Mouse (Mus musculus) lung, postnatal 10 days (tissue): ENCODE measurements around the gene Fggy.
A peak's percentile ranks its signal among the peaks of the same experiment; 100 is the strongest.

Experiments used
- DNase-seq: peaks from one replicate; pipeline ENCODE4 v3.0.0; 2021

Fggy gene

DNA sequence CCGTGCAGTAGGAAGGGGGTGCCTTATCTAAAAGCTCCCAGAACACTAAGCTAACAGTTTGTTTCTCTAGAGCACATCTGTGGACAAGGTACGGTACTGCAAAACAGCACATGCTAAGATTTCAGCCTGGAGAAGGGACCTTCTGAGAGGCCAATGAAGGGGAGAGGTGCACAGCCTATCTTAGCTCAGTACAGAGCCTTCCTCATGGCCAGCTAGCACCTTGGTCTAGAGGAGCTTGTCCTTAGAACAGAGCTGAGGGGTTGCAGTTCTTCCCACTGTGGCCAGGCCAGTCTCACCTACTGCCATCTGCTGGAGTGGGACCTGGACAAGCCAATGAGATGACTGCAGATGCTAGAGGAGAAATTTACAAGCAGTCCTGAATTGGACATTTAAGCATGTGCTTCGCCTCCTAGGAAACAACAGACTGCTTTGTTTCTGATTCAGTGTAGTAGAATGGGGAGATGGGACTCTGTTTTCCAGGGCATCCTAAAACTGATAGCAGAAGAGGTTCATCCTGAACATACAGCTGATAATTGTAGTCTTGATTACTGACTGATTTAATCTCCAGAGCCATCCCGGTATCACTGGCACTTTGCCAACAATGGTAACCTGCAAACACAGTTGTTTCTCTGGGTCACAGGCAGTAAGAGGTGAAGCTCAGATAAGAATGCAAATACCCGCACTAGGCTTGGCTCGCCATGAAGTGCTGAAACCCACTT is 305.6 kb downstream of the Fggy start:
- peak; percentile 17 for DNase-seq

DNA sequence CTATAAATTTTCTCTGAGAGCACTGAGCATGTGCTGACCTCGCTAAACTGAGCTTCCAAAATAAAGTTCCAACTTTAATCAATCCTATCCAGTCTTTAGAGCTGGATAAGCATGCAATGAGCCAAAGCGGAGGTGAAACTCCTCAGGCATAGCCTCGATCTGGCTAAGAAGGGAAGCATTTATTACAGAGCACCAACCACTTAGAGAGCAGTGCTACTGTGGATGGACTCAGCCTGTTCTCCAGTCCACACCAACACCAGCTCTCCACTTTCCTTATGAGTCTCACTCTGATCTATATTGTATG is 306.1 kb downstream of the Fggy start:
- no peak for DNase-seq

DNA sequence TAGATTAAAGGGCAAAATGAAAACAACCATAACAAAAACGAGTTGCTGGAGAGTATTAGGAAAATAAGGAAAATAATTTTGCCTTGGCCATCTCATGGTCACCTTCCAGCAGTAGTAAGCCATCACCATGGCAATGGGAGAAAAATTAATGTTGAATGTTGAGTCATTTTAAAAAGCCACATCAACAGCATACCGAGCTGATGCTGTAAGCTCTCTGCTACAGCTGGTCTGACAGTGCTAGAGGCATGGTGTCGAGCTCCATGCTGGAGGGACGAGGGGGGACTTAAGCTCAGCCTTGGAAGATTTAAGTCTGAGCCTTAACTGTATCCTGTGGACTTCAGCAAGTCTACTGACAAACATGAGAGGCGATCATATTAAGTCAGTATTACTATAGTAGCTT is 307.9 kb downstream of the Fggy start:
- no peak for DNase-seq

GRCm38 (mm10) chr4:95865882-95866281 is 308.6 kb downstream of the Fggy start:
- no peak for DNase-seq

GRCm38 (mm10) chr4:95867103-95867502 is 309.8 kb downstream of the Fggy start:
- no peak for DNase-seq

DNA sequence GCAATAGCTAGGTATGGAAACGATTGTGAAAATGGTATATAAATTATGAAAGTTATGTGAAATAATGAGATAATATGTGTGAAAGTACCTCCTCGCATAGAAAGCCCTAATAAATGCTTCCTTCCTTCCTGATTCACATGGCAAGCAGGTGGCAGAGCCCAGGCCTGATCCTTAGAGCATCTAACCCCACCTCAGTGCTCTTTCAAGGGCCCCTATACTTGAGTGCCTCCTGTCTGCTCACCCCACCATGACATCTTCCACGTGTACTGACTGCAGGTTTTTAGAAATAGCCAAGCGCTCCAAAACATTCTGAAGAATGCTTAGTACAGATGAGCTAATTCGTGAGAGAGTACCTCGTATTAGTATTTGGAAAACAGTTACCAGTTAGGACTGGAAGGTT is 311.0 kb downstream of the Fggy start:
- DNase-seq: no peak

DNA sequence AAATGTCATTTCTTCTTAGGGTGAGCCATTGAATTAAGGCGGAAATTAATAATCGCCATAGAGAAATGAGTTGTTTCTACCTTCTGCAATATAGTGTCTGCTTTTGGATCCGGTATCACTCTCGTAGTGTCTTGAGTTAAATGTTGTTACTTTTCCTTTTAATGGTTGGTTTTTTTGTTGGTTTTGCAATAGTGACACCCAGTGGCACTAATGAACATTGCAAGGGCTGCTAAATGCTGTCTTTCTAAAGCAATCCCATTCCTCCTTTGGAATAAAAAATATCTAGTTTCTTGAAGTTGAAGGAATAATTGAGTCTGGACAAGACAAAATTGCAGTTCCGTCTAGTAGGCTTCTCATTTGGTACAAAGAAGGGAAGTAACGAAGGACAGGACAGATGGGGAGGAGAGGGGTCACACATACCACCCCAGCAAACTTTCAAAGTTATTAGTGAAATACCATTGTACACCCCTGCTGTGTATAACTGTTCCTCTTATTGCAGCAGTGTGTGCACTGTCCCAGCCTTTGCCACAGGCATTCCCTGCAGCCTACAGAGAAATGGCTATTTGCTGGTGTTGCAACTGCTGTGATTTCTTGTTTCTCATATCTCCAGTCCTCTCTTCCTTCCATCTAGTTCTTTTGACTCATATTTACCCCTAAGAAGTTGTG is 314.0 kb downstream of the Fggy start:
- DNase-seq: peak; percentile 69

- DNase-seq: no peak
Measured at GRCm38 (mm10) chr4:95875896-95876295, 318.6 kb downstream of the Fggy start.

GRCm38 (mm10) chr4:95877436-95877835 is 320.1 kb downstream of the Fggy start:
- no peak for DNase-seq

DNA sequence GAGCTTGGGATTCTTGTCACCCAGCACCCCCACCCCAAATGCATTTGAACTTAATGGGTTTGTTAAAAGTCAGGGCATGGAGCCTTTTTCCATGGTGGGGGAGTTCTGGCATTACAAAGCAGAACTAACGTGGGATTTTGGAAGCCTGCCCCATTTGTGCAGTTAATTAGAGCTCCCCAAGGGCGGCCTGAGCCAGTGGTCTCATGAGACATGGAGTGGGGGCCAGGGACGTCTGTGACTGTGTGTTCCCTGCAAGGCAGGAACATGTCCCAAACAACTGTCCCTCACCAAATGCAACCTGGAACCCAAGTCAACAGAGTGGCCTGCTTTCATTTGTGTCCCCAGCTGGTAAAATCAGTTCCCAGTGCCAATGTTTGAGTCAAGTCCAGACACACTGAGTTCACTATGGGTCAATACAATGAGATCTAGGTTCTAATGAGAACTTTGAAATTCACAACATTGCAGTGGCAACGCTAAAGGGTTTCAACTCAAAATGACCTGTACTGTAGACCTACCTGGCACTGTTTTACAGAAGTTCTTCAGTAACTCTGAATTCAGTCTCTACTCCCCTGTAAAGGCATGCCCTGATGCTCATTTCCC is 324.5 kb downstream of the Fggy start:
- no peak for DNase-seq

GRCm38 (mm10) chr4:95884184-95885145 is 327.2 kb downstream of the Fggy start:
- no peak for DNase-seq

DNA sequence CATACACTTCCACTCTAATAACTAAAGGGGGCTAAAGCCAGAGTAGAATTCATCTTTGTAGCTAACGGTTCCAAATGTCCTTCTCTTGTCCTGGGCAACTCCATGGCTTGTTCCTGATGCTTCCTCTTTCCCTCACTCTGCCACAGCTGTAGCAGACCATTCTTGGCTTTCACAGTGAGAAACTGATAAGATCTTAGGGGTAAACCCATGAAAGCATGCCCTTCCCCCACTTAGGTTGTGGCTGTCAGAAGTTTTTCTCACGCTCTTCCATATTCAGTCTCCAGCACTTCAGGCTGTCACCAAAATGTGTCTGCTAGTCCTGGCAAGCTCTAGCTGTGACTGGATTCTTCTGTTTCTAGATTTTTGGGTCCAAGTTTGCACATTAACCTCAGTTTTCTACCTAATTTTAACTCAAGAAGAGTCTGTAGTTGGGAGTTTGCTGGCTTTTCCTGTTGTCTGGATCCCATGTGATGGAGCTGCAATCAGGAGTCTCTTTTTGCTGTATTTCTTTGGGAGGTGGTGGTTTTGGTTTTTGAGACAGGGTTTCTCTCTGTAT is 338.0 kb downstream of the Fggy start:
- DNase-seq: peak; percentile 9

GRCm38 (mm10) chr4:95896571-95896970 is 339.3 kb downstream of the Fggy start:
- DNase-seq: no peak

DNA sequence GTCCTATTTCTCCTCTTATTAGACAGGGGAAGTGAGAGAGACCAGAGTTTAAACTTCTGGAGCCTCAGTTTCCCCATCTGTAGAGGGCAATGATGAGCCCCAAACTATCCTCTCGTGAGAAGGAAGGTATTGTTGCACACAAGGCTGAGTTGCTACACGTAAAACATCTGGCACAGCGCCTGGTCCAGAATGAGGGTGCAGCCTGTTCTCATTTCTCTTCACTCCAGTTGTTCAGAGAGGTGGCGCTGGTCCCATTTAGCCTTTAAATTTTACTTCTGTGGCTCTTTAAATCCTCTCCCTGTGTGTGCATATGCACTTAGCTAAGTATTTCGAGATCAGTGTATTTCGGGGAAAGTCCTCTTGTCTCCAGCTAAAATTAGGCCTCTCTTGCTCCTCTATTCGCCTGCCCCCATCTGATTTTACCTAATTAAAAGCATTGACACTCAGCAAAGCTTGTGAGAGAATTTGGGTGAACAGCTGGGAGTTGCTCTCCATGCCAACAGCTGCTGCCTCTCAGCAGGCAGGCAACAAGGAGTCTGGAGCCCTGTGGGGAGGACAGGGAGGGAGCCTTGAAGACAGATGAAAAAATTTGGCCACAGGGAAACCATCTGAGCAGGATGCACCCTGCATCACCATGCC is 340.0 kb downstream of the Fggy start:
- peak; percentile 70 for DNase-seq

GRCm38 (mm10) chr4:95898714-95899113 is 341.4 kb downstream of the Fggy start:
- DNase-seq: no peak

- no peak for DNase-seq
Measured at GRCm38 (mm10) chr4:95899926-95900712, 342.8 kb downstream of the Fggy start.

DNA sequence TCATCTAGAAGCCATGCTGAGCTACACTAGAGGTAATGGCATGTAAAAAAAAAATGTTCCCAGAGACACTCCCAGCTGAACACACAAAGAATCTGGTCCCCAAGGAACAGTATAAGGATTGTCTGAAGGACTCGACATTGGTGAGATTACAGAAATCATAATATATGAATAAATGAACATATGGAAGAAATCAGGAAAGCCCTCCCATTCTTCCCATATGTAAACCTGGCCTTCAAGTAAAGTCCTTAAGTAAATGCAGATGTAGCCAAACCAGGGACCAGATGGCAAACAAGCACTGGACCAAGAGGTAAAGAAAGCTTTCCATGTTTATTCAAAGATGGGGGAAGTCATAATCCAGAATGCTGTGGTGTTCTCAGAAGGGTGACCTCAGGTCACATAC is 343.5 kb downstream of the Fggy start:
- no peak for DNase-seq

DNA sequence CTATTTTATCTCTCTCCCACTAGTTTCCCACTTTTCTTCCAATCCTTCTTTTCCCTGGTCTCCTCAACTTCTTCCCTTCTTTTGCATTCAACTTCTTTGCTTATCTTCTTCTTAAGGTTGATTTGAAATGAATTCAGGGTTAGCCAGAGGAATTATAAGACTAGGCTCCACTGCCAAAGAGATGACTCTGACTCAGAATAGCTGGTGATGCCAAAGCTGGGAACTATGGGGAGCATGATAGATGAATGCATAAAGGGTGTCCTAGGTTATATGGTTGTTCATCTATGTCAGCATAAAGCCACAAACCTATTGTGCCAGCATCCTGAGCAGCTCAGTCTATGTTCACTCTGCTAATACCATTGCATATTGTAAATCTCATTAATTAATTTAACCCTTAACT is 348.8 kb downstream of the Fggy start:
- DNase-seq: no peak

DNA sequence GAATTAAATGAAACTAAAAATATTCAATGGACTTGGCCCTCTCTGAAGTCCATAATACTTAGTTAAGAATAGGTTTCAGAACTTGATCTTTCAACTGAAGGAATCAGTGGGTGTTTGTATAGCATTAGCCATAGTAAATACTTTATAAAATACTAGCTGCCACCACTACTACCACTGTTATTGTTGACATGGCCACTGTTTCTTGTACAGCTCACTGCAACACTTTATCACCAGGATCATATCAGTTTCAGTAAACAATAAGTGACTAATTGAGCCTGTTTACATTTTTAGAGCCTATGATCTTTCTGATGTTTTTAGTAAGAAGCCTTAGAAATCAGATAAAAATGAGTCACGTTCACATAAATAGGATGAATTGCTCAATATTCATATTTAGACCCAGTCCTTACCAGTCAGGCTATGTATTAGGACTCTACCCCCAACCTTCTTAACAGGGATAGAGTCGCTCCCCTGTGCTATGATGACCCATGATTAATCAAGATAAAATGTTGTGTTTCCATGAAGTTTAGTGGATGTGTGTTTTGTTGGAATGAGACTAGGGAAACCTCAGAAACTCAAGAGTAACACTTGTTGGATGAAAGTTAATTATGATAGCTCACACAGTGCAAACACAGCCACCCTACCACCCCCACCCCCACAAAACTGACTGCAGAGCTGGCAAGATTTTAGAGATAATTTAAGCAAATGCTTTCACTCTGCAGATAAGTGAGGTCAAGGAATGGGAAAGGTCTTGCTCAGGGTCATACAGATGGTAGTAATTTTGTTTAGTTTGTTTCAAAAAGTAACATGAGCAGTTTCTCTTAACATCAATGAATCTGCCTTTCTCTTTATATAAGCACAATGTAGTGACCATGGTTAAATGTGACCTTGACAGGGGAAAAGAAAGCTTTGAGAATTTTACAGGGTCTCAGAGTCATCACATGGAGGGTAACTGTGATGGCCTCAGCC is 352.7 kb downstream of the Fggy start:
- no peak for DNase-seq

DNA sequence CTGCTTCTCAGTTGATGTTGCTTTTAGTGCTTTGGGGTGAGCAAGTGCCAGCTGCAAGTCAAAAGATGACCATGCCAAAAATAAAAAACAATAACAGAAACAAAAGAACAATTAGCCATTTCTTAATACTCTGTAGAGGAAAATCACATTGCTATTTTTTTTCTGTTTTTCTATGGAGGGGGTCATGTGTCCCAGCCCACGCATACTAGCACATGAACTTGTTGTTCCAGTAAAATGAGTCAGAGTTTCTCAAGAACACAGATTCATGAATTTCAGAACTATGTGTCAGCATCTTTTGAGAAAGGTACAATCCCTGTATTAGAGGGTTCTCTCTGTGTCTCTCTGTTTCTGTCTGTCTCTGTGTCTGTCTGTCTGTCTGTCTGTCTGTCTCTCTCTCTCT is 355.7 kb downstream of the Fggy start:
- no peak for DNase-seq
